Mouse (Mus musculus) kidney, embryonic 16.5 days (tissue): ENCODE measurements at regions not wholly inside any gene's neighbourhood (a gene's known extent, or its start where the extent isn't known, plus 50 kb on each side); places are given as distances from the start of the nearest gene placed in this dataset.

Source experiments
- ATAC-seq: fragments of 200-750 bp; cut with Nextera tagmentation; 2 replicates; pipeline ENCODE4 v1.8.0; 2017; ENCODE audit warnings: moderate TSS enrichment; ENCODE audit not compliant: low FRiP score, low TSS enrichment
- H3K27ac ChIP-seq: fragments of 300-500 bp; sonication (generic); 2 replicates; pipeline ENCODE4 v1.5.1; 2014; ENCODE audit warnings: low read length
- H3K27me3 ChIP-seq: fragments of 300-500 bp; sonication (generic); 2 replicates; pipeline ENCODE4 v1.6.1; 2014; ENCODE audit warnings: low read length, control low read depth, mixed read lengths; ENCODE audit not compliant: insufficient read depth
- H3K36me3 ChIP-seq: fragments of 300-500 bp; sonication (generic); 2 replicates; pipeline ENCODE4 v1.6.1; 2014; ENCODE audit warnings: low read length, control low read depth, mixed read lengths; ENCODE audit not compliant: insufficient read depth
- H3K4me1 ChIP-seq: fragments of 300-500 bp; sonication (generic); 2 replicates; pipeline ENCODE4 v1.6.1; 2014; ENCODE audit warnings: low read length, control low read depth, mixed read lengths; ENCODE audit not compliant: insufficient read depth
- H3K4me2 ChIP-seq: fragments of 300-500 bp; sonication (generic); replicated peaks from 2 replicates; pipeline ENCODE4 v1.6.1; 2014; ENCODE audit warnings: low read depth, low read length
- H3K4me3 ChIP-seq: fragments of 300-500 bp; sonication (generic); 2 replicates; pipeline ENCODE4 v1.5.1; 2014; ENCODE audit warnings: mild to moderate bottlenecking, low read length
- H3K9ac ChIP-seq: fragments of 300-500 bp; sonication (generic); replicated peaks from 2 replicates; pipeline ENCODE4 v1.6.1; 2014; ENCODE audit warnings: low read length
- H3K9me3 ChIP-seq: fragments of 300-500 bp; sonication (generic); 2 replicates; pipeline ENCODE4 v1.6.1; 2016; ENCODE audit warnings: low read length, control low read depth
- WGBS: fragments of 180-500 bp; shearing (Covaris S2); extraction: QIAGEN DNeasy Blood & Tissue Kit; methylation state at CpG from one replicate; pipeline ENCODE4 v1.1.7; 2014; 5-methylcytosine and 5-hydroxymethylcytosine counted together

DNA sequence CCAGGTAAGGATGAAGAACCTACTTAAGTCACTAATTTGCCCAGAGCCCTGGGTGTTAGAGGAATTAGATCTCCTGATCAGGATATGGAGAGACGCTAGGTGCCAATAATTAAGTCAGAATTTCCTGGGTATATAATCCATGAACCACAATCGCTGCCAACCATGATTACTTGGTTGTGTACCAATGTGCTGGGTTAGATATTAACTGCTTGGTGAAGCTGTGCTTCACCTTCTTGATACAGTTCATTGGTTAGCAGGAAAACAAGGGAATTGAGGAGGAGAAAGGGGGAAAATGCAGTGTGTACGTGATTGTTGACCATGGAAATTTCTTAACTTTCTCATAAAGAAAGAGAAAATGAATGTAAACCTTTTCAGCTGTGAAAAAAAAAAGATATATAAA is 961.7 kb upstream of the Slc39a10 start:
- peak; percentile 54; the same call in 1 of the 2 replicates for ATAC-seq
- H3K27me3 ChIP-seq = no peaks in the 10 kb centered on the region
- no peaks in the 10 kb centered on the region for H3K36me3 ChIP-seq
- 0 out of 2 replicates have a peak, but pooled peaks cover 3% of the 10 kb centered on the region for H3K4me1 ChIP-seq
- H3K27ac ChIP-seq = no peak overlapping the region
- no peaks in the 10 kb centered on the region for H3K9me3 ChIP-seq
- H3K4me2 ChIP-seq = no peak overlapping the region
- no peak overlapping the region for H3K4me3 ChIP-seq
- H3K9ac ChIP-seq = no peak overlapping the region
- 57% methylated on average over 3 of the region's 3 CpGs for WGBS

DNA sequence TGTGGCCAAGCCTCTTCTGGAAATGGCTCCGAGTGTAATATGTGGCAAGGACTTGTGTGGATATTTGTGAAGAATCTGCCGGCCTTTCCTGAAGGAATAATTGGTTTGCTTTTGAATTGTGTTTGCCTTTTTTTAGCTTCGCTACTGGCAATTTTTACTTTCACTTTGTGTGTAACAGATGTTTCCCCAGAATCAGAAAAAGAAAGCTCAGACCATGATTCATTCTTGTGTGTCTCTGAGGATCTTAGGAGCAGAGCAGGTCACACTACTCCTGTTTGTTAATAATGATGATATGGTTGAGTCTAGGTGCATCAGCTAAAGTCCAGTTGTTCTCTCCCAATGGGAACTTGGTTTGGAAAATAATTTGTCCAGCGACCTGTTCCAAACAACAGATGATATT is 961.3 kb upstream of the Slc39a10 start:
- WGBS = 77% methylated on average over 4 of the region's 4 CpGs
- H3K4me1 ChIP-seq = 0 out of 2 replicates have a peak, but pooled peaks cover 3% of the 10 kb centered on the region
- no peaks in the 10 kb centered on the region for H3K27me3 ChIP-seq
- no peaks in the 10 kb centered on the region for H3K9me3 ChIP-seq
- H3K9ac ChIP-seq = no peak overlapping the region
- H3K4me2 ChIP-seq = no peak overlapping the region
- H3K36me3 ChIP-seq = no peaks in the 10 kb centered on the region
- no peak overlapping the region for H3K27ac ChIP-seq
- no peak overlapping the region for H3K4me3 ChIP-seq
- ATAC-seq = no peak

DNA sequence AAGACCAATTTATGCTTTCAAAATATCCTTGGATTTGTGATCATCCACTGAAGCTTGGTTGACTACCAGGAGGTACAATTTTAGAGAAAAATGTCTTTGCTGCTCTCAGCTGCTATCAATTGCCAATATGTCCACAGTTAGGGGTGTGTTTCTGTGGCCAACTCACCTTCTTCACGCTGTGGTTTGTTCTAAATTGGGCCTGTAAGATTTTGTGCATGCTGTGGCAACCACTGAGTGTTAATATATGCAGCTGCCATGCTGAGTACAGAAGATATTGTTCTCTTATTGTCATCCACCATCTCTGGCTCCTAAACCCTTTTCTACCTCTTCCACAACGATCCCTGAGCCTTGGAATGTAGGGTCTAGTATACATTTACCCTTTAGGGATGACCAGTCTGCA is 948.2 kb upstream of the Slc39a10 start:
- H3K4me1 ChIP-seq = no peaks in the 10 kb centered on the region
- H3K4me3 ChIP-seq = no peak overlapping the region
- 59% methylated on average over 2 of the region's 2 CpGs for WGBS
- no peak for ATAC-seq
- H3K9me3 ChIP-seq = no peaks in the 10 kb centered on the region
- no peak overlapping the region for H3K9ac ChIP-seq
- no peak overlapping the region for H3K4me2 ChIP-seq
- no peaks in the 10 kb centered on the region for H3K36me3 ChIP-seq
- no peak overlapping the region for H3K27ac ChIP-seq
- H3K27me3 ChIP-seq = no peaks in the 10 kb centered on the region

DNA sequence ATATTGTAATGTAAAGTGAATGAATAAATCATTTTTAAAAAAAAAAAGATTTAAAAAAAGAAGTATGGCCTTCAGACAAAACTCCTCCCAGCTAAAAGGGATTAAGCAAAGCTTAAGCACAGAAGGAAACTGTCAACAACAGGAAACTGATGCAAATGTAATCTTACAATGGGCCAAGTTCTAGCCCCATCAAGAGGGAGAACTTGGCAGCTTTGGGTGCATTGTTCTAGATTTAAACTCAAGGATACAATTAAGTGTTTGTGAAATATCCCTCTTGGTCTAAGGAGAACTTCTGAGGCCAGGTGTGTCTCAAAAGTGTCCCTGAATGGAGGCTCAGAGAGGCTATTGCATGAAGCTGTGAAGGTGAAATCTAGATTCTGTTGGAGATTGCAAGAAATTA is 941.4 kb upstream of the Slc39a10 start:
- Histone ChIP-seq H3K4me1 (no peaks in the 10 kb centered on the region), H3K4me2 (no peak overlapping the region), H3K36me3 (no peaks in the 10 kb centered on the region), H3K9ac (no peak overlapping the region), H3K9me3 (no peaks in the 10 kb centered on the region), H3K27ac (no peak overlapping the region), H3K4me3 (no peak overlapping the region), H3K27me3 (no peaks in the 10 kb centered on the region)
- no peak for ATAC-seq

DNA sequence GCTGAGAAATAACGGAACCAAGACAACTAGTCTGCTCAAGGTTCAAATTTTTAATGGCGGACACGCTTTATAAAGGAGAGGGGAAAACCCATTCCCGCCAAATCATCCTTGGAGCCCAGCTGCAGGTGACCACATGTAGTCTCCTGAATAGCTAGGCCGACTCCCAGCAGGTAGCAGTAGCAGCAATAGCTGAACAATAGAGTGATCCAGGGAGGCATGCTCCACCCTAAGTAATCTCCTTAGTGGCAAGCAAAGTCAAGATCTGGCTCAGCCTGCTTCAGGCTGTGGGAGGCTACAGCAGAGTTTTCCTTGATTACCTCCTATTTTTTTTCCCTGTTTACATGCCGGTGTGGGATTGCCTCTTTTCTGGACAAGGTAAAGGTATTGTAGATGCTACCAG is 934.6 kb upstream of the Slc39a10 start:
- H3K4me1 ChIP-seq = no peaks in the 10 kb centered on the region
- H3K36me3 ChIP-seq = no peaks in the 10 kb centered on the region
- H3K9me3 ChIP-seq = no peaks in the 10 kb centered on the region
- WGBS = 88% methylated on average over 6 of the region's 6 CpGs
- ATAC-seq = no peak
- H3K27ac ChIP-seq = no peak overlapping the region
- no peak overlapping the region for H3K4me2 ChIP-seq
- H3K4me3 ChIP-seq = no peak overlapping the region
- no peak overlapping the region for H3K9ac ChIP-seq
- H3K27me3 ChIP-seq = no peaks in the 10 kb centered on the region

DNA sequence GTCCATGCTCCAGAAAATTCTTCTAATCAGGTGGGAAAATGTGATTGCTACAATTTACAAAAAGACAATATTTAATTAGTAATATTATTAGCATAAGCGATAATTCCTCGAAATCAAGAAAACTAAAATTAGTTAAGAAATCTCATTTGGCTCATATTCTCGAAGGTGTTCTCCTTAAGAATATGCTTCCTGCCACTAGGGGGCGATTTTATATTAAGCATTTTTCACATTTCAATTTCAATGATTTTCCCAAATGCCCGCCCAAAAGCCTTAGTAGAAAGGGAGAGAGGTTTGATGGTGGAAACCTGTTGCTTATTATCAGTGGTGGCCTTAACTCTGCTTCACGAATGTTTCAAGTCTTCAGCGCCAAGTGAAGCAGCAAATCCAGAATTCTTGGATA is 916.9 kb upstream of the Slc39a10 start:
- H3K4me1 ChIP-seq = no peaks in the 10 kb centered on the region
- H3K4me3 ChIP-seq = no peak overlapping the region
- 35% methylated on average over 7 of the region's 7 CpGs for WGBS
- no peak overlapping the region for H3K4me2 ChIP-seq
- no peaks in the 10 kb centered on the region for H3K27me3 ChIP-seq
- no peak for ATAC-seq
- H3K9ac ChIP-seq = no peak overlapping the region
- no peak overlapping the region for H3K27ac ChIP-seq
- H3K9me3 ChIP-seq = no peaks in the 10 kb centered on the region
- H3K36me3 ChIP-seq = no peaks in the 10 kb centered on the region

DNA sequence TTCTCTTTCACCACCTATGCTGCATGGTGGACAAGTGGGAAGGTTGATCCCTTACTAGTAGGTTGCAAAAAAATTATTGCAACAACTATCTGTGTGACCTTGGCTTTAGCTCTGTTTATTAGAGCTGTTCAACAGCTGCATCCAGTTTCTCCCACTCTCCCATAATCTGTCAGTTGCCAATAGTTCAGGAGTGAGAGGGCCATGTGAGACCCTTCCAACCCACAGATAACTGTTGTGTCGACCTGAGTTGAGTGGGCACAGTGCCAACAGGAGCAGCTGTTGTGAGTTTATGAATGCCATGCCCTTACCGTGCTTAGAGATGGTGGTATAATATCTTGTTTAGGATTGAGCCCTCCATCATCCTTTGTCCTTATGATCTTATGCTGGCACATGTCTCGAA is 902.1 kb upstream of the Slc39a10 start:
- no peak for ATAC-seq
- Histone ChIP-seq H3K4me2 (no peak overlapping the region), H3K36me3 (no peaks in the 10 kb centered on the region), H3K4me3 (no peak overlapping the region), H3K27me3 (no peaks in the 10 kb centered on the region), H3K4me1 (no peaks in the 10 kb centered on the region), H3K9me3 (no peaks in the 10 kb centered on the region), H3K9ac (no peak overlapping the region), H3K27ac (no peak overlapping the region)
- WGBS = 62% methylated on average over 3 of the region's 3 CpGs
